Mouse (Mus musculus) heart, embryonic 12.5 days (tissue): ENCODE measurements around the gene Bicc1. TPM values are rescaled to one million over a fixed set of nuclear protein-coding genes. Genes with fewer than 3 reads are reported as not detected.

Experiments used
- ATAC-seq: fragments of 200-750 bp; cut with Nextera tagmentation; 2 replicates; pipeline ENCODE4 v1.8.0; 2017; ENCODE audit warnings: moderate TSS enrichment, moderate library complexity; ENCODE audit not compliant: insufficient number of reproducible peaks, low FRiP score
- H3K27ac ChIP-seq: fragments of 300-500 bp; sonication (generic); 2 replicates; pipeline ENCODE4 v1.5.1; 2016; ENCODE audit warnings: mild to moderate bottlenecking, moderate library complexity; ENCODE audit not compliant: poor library complexity, severe bottlenecking
- H3K27me3 ChIP-seq: fragments of 300-500 bp; sonication (generic); replicated peaks from 2 replicates; pipeline ENCODE4 v1.6.1; 2016; ENCODE audit warnings: mild to moderate bottlenecking, moderate library complexity
- H3K36me3 ChIP-seq: fragments of 300-500 bp; sonication (generic); 2 replicates; pipeline ENCODE4 v1.6.1; 2016; ENCODE audit warnings: mild to moderate bottlenecking, moderate library complexity
- H3K4me1 ChIP-seq: fragments of 300-500 bp; sonication (generic); replicated peaks from 2 replicates; pipeline ENCODE4 v1.6.1; 2016; ENCODE audit warnings: mild to moderate bottlenecking
- H3K4me2 ChIP-seq: fragments of 300-500 bp; sonication (generic); 2 replicates; pipeline ENCODE4 v1.6.1; 2016; ENCODE audit warnings: mild to moderate bottlenecking, moderate library complexity
- H3K4me3 ChIP-seq: fragments of 300-500 bp; sonication (generic); 2 replicates; pipeline ENCODE4 v1.5.1; 2016; ENCODE audit warnings: mild to moderate bottlenecking
- H3K9ac ChIP-seq: fragments of 300-500 bp; sonication (generic); 2 replicates; pipeline ENCODE4 v1.6.1; 2016; ENCODE audit warnings: mild to moderate bottlenecking, moderate library complexity
- H3K9me3 ChIP-seq: fragments of 300-500 bp; sonication (generic); replicated peaks from 2 replicates; pipeline ENCODE4 v1.6.1; 2016; ENCODE audit warnings: mild to moderate bottlenecking, moderate library complexity
- WGBS: fragments of 180-500 bp; shearing (Covaris S2); methylation state at CpG from one replicate; pipeline ENCODE4 v1.1.7; 2016; 5-methylcytosine and 5-hydroxymethylcytosine counted together
- polyA plus RNA-seq: library from polyadenylated mRNA; unstranded; fragments of >200 nt; fragmentation: Nextera tagmentation; extraction: Ambion mirVana; gene quantifications from 2 replicates; pipeline ENCODE4 v1.2.1, GENCODE M21; 2016

Bicc1 gene
- polyA plus RNA-seq, 1 experiment from 2014 or later, result 21.7 TPM

- Histone ChIP-seq H3K36me3 (no peaks in the 10 kb centered on the region), H3K4me3 (no peak overlapping the region), H3K9ac (no peak overlapping the region), H3K9me3 (no peaks in the 10 kb centered on the region), H3K27ac (peak overlapping the region; percentile 28), H3K27me3 (no peaks in the 10 kb centered on the region), H3K4me2 (no peak overlapping the region), H3K4me1 (peaks cover 37% of the 10 kb centered on the region)
- ATAC-seq, result no peak
- 59% methylated on average over 9 of the region's 9 CpGs for WGBS
Observed at GRCm38 (mm10) chr10:71052748-71053147, 106.8 kb downstream of the Bicc1 start.

- Histone ChIP-seq H3K4me3 (no peak overlapping the region), H3K9me3 (no peaks in the 10 kb centered on the region), H3K9ac (no peak overlapping the region), H3K36me3 (no peaks in the 10 kb centered on the region), H3K4me1 (peaks cover 32% of the 10 kb centered on the region), H3K4me2 (no peak overlapping the region), H3K27ac (peak overlapping the region; percentile 28; the same call in 1 of the 2 replicates), H3K27me3 (no peaks in the 10 kb centered on the region)
- 43% methylated on average over 7 of the region's 7 CpGs for WGBS
- peak; percentile 70 for ATAC-seq
Observed at GRCm38 (mm10) chr10:71052208-71052607, 107.3 kb downstream of the Bicc1 start.

DNA sequence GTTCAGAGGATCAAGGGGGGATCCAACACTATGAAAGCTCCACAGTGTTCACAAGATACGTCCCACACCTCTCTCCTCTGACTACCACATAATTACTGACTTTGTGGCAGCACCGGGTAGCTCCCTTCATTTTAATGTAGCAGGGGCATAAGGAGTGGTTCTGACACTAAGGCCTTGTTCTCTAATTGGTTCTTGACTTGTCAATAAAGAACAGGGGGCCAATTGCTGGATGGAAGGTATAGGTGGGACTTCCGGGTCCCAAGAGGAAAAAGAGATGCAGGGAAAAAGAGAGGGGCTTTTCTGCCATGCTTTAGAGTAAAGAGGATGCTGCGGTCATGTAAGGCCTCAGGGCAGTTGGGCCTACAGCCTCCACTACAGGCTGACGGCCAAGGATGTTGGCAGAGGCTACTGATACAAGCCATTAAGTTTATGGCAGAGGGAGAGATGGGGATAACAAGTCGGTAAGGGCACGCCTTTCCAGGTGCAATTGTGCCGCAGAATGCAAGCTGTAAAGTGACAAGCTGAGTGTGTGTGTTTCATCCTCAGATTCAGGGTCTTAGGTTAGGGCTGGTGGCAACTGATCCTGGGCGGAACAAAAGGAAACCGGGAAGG is 108.7 kb downstream of the Bicc1 start:
- Histone ChIP-seq H3K27ac (no peak overlapping the region), H3K4me1 (peaks cover 27% of the 10 kb centered on the region), H3K4me2 (no peak overlapping the region), H3K4me3 (no peak overlapping the region), H3K27me3 (no peaks in the 10 kb centered on the region), H3K36me3 (no peaks in the 10 kb centered on the region), H3K9me3 (no peaks in the 10 kb centered on the region), H3K9ac (no peak overlapping the region)
- no peak for ATAC-seq
- WGBS, result 90% methylated on average over 10 of the region's 10 CpGs

DNA sequence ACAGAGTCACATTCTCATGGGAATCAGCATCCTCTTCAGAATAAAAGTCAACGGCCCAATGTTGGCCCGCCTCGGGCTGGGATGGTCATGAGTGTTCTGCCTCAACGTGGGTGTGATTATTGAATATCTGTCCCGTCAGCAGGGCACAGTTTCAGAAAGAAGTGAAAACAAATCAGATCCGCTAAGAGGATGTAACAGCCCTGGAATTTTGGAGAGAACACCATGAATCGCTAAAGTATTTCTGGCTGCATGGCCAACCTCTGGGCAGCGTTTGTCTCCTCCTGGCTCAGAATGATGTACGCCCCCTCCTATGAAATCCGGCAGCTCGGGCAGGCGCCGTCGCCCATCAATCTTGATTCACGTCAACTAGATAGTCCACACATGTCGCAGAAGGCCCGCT is 110.2 kb downstream of the Bicc1 start:
- peaks cover 3% of the 10 kb centered on the region for H3K36me3 ChIP-seq
- H3K27ac ChIP-seq, result no peak overlapping the region
- H3K4me2 ChIP-seq, result no peak overlapping the region
- H3K4me1 ChIP-seq, result peaks cover 27% of the 10 kb centered on the region
- H3K27me3 ChIP-seq, result no peaks in the 10 kb centered on the region
- no peak for ATAC-seq
- WGBS, result 75% methylated on average over 17 of the region's 17 CpGs
- H3K4me3 ChIP-seq, result no peak overlapping the region
- no peaks in the 10 kb centered on the region for H3K9me3 ChIP-seq
- no peak overlapping the region for H3K9ac ChIP-seq

DNA sequence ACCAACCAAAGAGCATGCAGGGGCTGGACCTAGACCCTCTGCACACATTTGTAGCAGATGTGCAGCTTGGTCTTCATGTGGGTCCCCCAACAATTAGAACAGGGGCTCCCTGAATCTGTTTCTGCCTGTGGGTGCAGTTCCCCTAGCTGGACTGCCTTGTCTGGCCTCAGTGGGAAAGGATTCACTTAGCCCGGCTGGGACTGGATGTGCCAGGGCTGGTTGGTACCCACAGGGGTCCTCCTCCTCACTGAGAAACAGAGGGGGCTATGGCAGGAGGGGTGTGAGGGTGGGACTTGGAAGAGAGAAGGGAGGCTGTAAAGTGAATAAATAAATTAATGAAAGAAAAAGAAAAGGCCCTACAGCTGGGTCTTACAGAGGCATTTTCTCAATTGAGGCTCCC is 115.1 kb downstream of the Bicc1 start:
- Histone ChIP-seq H3K27ac (no peak overlapping the region), H3K27me3 (no peaks in the 10 kb centered on the region), H3K4me1 (0 out of 2 replicates have a peak, but pooled peaks cover 3% of the 10 kb centered on the region), H3K9me3 (peaks cover 4% of the 10 kb centered on the region; the same call in 1 of the 2 replicates), H3K9ac (no peak overlapping the region), H3K4me3 (no peak overlapping the region), H3K4me2 (no peak overlapping the region), H3K36me3 (peaks cover 3% of the 10 kb centered on the region)
- WGBS, result 82% methylated on average over 1 of the region's 1 CpGs
- ATAC-seq, result no peak

DNA sequence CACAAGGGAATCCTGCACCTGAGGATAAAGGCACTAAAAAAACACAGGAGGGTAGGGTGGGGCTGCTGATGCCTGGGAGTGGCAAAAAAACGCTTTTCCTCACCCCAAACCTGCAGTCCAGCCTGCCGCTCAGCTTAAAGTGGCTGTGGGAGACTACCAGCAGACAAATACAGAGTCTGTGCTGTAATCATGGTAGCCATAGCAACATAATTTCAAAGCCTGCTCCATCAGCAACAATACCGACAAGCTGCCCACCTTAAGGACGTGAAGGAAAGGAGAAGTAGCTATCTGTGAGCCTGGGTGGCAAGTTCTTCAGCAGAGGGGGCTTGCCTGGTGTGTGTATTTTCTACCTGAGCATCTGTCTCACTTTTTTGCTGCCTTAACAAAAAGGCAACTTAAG is 117.6 kb downstream of the Bicc1 start:
- Histone ChIP-seq H3K4me1 (0 out of 2 replicates have a peak, but pooled peaks cover 3% of the 10 kb centered on the region), H3K4me3 (no peak overlapping the region), H3K27me3 (no peaks in the 10 kb centered on the region), H3K36me3 (peaks cover 3% of the 10 kb centered on the region), H3K9ac (no peak overlapping the region), H3K27ac (no peak overlapping the region), H3K4me2 (no peak overlapping the region), H3K9me3 (peaks cover 4% of the 10 kb centered on the region; the same call in 1 of the 2 replicates)
- WGBS, result 56% methylated on average over 4 of the region's 4 CpGs
- no peak for ATAC-seq

DNA sequence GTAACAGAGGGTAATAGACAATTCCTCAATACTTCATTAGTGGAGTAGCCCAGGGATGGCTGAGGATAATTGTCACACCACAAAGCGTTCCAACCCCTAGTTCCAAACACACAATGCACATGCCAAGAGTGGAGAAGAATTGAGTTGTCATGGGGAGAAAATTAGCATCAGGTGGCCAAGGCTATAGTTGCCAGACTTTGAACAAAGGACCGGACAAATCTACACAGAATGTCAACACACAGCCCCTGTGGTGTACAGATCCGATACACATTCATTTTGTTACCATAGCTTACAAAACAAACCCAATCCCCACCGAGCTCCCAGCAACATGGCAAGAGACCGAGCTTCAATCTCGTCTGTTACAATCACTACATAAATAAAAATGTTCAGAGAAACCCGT is 123.0 kb downstream of the Bicc1 start:
- Histone ChIP-seq H3K27ac (no peak overlapping the region), H3K4me1 (no peaks in the 10 kb centered on the region), H3K9ac (no peak overlapping the region), H3K36me3 (no peaks in the 10 kb centered on the region), H3K4me2 (no peak overlapping the region), H3K27me3 (no peaks in the 10 kb centered on the region), H3K9me3 (no peaks in the 10 kb centered on the region), H3K4me3 (no peak overlapping the region)
- WGBS, result 81% methylated on average over 7 of the region's 7 CpGs
- no peak for ATAC-seq

- no peaks in the 10 kb centered on the region for H3K36me3 ChIP-seq
- ATAC-seq, result no peak
- peak overlapping the region; percentile 51; the same call in 1 of the 2 replicates for H3K4me2 ChIP-seq
- H3K9ac ChIP-seq, result no peak overlapping the region
- no peak overlapping the region for H3K4me3 ChIP-seq
- WGBS, result 66% methylated on average over 4 of the region's 4 CpGs
- H3K4me1 ChIP-seq, result peaks cover 35% of the 10 kb centered on the region
- peak overlapping the region; percentile 48 for H3K27ac ChIP-seq
- no peaks in the 10 kb centered on the region for H3K27me3 ChIP-seq
- H3K9me3 ChIP-seq, result no peaks in the 10 kb centered on the region
Observed at GRCm38 (mm10) chr10:71028996-71029395, 130.5 kb downstream of the Bicc1 start.

DNA sequence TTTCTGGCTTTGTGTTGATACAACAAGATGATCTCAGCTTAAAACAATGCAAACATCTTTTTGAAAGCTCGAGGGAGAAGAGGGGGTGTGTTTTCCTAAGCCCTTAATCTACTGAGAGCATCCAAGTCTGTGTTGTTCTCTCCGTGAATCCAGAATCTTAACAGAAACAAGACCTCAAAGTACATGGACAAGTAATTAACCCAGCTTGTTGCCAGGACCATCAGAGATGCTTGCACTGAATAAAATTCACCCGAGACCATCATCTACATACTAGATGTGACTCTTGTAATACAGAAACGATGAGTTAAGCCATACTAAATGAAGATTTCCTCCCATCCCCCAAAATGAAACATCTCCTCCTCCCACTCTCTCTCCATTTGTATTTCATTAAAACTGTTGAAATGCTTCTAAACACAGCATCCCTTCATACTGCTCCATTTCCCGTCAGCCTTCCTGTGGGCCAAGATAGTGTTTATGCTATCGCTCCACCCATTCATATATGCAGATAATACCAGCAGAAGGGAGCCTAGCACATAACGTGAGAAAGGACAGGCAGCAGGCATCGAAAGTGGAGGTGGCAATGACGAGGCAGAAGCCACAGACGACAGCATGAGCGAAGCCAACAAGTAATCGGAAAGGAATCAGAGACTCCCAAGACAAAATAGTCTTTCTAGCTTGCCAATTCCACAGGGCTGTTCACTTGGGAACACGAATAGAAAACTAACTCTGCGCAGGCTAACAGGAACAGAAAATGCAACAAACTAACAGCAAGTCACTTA is 131.2 kb downstream of the Bicc1 start:
- ATAC-seq, result no peak
- 25% methylated on average over 14 of the region's 14 CpGs for WGBS
- Histone ChIP-seq H3K9me3 (no peaks in the 10 kb centered on the region), H3K4me3 (no peak overlapping the region), H3K36me3 (no peaks in the 10 kb centered on the region), H3K27ac (peak overlapping the region; percentile 48), H3K27me3 (no peaks in the 10 kb centered on the region), H3K9ac (no peak overlapping the region), H3K4me2 (peak overlapping the region; percentile 51), H3K4me1 (peaks cover 40% of the 10 kb centered on the region)

DNA sequence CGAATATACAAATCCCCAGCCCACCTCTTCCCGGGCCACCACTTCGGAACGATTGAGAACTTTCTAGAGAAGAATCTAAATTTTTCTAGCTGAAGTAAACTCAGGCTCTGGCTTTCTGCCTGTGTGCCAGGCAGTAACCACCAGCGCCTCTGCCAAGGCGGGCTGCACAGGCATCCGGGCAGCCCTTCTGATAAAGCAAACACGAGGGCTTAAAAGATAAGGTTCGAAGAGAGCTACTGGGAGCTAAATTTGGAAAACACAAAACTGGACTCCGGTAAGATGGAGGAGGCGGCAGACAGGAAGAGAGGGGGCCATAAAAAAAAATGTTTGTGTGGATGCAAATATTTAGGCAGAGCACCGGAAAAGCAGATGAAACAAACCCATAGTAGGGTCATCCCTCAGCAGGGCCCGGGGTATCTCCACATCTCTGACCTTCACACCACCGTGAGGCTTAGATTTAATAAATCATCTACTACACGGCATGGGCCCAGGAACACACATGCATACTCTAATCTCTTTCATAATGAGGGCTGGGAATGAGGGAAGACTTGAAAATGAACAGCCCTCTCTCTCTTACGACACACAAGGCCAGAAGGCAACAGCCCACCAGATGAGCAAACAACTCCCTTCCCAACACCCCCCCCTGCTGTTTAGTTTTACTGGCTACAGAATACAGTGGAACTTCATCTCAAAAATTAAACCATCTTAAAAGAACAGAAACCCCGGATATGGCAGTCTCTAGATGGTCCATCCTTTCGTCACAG is 134.2 kb downstream of the Bicc1 start:
- peak overlapping the region; percentile 87 for H3K27ac ChIP-seq
- H3K4me1 ChIP-seq, result peaks cover 39% of the 10 kb centered on the region
- 31% methylated on average over 18 of the region's 18 CpGs for WGBS
- no peaks in the 10 kb centered on the region for H3K9me3 ChIP-seq
- H3K27me3 ChIP-seq, result no peaks in the 10 kb centered on the region
- H3K9ac ChIP-seq, result no peak overlapping the region; the same call in 1 of the 2 replicates
- ATAC-seq, result peak; percentile 66
- peak overlapping the region; percentile 52 for H3K4me2 ChIP-seq
- H3K36me3 ChIP-seq, result no peaks in the 10 kb centered on the region
- peak overlapping the region; percentile 17; the same call in 1 of the 2 replicates for H3K4me3 ChIP-seq

- Histone ChIP-seq H3K4me3 (peak overlapping the region; percentile 17; the same call in 1 of the 2 replicates), H3K9ac (no peak overlapping the region; the same call in 1 of the 2 replicates), H3K4me2 (peak overlapping the region; percentile 52), H3K36me3 (no peaks in the 10 kb centered on the region), H3K27me3 (no peaks in the 10 kb centered on the region), H3K27ac (peak overlapping the region; percentile 87), H3K4me1 (peaks cover 36% of the 10 kb centered on the region), H3K9me3 (no peaks in the 10 kb centered on the region)
- 28% methylated on average over 9 of the region's 9 CpGs for WGBS
- peak; percentile 12; the same call in 1 of the 2 replicates for ATAC-seq
Observed at GRCm38 (mm10) chr10:71024681-71025080, 134.8 kb downstream of the Bicc1 start.
